Mouse (Mus musculus) liver, adult (tissue): ENCODE data around the gene Fbxl21.

Experiments
- GATA4 ChIP-seq: IDR thresholded peaks from 2 replicates; pipeline ENCODE4 v1.6.1; 2014; ENCODE audit warnings: mild to moderate bottlenecking, low read length; ENCODE audit not compliant: insufficient replicate concordance

The Fbxl21 gene

GRCm38 (mm10) chr13:56522081-56522820 lies at the start of gene Fbxl21:
Gene Fbxl21 (plus strand): TSS chr13:56522472.
- no peak for TF ChIP-seq GATA4

- no peak for TF ChIP-seq GATA4
Observed at GRCm38 (mm10) chr13:56472661-56473060, 49.6 kb upstream of the Fbxl21 start.

- no peak for TF ChIP-seq GATA4
Observed at GRCm38 (mm10) chr13:56475363-56475762, 46.9 kb upstream of the Fbxl21 start.

GRCm38 (mm10) chr13:56476790-56477189 lies 45.5 kb upstream of the Fbxl21 start:
- TF ChIP-seq GATA4 = no peak

DNA sequence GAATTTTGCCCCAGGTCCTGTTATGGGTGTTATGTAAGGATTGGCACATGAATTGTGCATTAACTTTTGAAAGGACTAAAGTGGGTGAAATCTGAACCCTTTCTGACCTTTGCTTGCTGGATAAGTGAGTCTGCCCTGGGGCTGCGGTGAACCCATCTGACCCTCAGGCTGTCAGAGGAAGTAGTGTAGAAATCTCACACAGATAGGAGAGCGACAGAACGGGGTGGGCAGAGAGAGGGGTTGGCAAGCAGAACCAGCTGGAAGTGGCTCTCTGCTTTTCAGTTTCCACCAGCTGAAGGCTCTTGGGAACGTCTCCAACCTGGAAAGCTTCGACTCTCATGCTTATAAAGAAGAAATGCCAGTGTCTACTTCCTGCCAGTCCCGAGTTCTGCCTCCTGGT lies 45.0 kb upstream of the Fbxl21 start:
- no peak for TF ChIP-seq GATA4

- no peak for TF ChIP-seq GATA4
Observed at GRCm38 (mm10) chr13:56478027-56478426, 44.2 kb upstream of the Fbxl21 start.

DNA sequence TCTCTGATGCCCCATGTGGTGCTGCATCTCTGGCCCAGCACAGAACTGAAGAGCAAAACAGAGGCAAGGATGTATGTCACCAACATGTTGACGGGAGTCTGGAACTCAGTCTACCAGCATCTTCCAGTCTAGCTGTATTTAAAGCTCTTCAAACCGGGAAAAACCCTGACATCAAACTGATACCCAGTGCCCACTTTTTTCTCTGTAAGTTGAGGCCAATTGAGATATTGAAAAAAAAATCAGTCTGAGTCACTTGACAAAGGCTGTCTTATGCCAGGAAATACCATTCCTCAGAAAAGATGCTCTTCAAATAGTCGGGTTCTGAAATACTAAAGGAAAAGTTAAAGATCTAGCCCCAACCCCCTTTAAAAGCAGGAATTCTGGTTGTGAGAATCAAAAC lies 40.1 kb upstream of the Fbxl21 start, which contains the start of gene Il9:
TSS of gene Il9 (minus strand) at position 101 of the 400 bp plus-strand sequence.
- TF ChIP-seq GATA4 = no peak

DNA sequence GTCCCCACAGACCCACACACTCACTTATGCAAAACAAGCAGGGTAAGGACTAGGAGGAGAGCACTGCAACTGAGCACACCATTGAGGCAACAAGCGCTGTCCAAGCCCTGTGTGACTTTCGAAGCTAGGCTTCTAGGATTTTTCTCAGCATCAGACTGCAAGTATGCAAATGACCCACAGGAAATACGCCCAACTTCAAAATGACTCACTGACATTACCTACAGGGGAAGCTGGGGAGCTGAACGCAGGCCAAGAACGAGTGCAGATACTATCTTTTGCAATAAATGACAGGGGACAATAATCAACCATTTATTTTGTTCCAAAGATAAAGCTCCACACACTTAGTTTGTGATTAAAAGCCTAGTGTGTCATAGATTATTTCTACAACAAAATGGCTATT lies 34.3 kb upstream of the Fbxl21 start:
- TF ChIP-seq GATA4 = no peak

- TF ChIP-seq GATA4 = no peak
Observed at GRCm38 (mm10) chr13:56494440-56494839, 27.8 kb upstream of the Fbxl21 start.

DNA sequence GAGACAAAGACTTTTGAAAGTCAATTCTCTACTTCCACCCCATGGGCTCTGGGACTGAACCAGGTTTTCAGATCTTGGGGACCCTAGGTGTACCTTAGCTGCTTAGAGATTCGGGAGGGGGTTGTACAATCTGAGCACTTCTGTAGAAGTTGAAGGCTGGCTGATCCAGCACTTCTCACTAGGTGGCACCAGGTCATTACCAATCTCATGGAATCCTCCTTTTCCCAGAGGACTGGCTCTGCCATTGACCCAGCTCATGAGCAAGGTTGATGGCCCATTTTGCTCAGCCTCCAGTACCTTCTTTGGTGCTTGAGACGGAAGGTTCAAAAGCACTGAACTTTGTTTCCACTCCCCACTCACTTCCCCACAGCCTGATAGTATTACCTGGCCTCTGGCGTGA lies 22.1 kb upstream of the Fbxl21 start:
- no peak for TF ChIP-seq GATA4

GRCm38 (mm10) chr13:56500636-56501035 lies 21.6 kb upstream of the Fbxl21 start:
- no peak for TF ChIP-seq GATA4

- no peak for TF ChIP-seq GATA4
Observed at GRCm38 (mm10) chr13:56501866-56502420, 20.3 kb upstream of the Fbxl21 start.

GRCm38 (mm10) chr13:56506871-56507496 lies 15.3 kb upstream of the Fbxl21 start:
- no peak for TF ChIP-seq GATA4

- no peak for TF ChIP-seq GATA4
Observed at GRCm38 (mm10) chr13:56509796-56510195, 12.5 kb upstream of the Fbxl21 start.

DNA sequence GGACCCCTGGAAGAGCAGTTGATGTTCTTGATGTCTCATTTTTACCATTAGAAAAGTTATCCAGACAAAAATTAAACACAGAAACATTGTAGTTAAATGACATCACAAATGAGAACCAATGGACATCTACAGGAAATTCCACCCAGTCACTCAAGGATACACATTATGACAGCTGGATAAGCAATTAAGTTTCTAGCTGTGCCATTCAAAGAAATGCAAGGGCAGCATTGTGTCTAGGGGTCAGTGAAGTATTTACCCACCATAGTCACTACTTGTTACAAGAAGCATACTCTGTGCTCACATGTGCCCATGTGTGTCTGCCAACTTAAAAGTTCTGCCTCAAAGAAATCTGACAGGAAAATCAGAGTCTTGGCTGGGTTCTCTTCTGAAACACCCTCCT lies 8.7 kb upstream of the Fbxl21 start:
- no peak for TF ChIP-seq GATA4

DNA sequence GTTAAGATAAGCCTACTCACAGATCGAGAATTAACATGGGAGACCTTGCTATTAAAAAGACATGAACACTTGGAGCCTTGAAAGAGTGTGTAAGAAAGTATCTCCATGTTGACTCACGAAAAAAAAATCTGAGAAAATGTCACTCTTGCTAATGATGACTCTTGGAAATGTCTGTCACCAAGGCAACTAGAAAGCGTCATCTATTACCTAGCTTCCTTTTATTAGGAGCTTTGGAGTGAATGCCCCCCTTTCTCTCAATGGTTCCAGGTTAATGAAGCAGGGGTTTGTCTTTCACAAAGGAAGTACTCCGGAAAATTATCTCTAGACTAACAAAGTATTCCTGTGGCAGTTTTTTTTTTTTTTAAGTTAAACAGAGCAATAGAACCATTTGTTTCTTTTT lies 6.0 kb upstream of the Fbxl21 start:
- TF ChIP-seq GATA4 = no peak
